Mouse (Mus musculus): Measurements from ENCODE around the gene Map7d2. TPM values are rescaled to one million over a fixed set of nuclear protein-coding genes. Genes with fewer than 3 reads are reported as not detected.
"Not testable (repeated sequence)": the region's sequence is repeated elsewhere in the genome, so short reads cannot be mapped to it uniquely, and the experiment has no call there.

Gene Map7d2
- polyA plus RNA-seq (2016; fragmentation: Nextera tagmentation; extraction: Ambion mirVana), result 0.62 and 0.78 TPM in 2 replicates

DNA sequence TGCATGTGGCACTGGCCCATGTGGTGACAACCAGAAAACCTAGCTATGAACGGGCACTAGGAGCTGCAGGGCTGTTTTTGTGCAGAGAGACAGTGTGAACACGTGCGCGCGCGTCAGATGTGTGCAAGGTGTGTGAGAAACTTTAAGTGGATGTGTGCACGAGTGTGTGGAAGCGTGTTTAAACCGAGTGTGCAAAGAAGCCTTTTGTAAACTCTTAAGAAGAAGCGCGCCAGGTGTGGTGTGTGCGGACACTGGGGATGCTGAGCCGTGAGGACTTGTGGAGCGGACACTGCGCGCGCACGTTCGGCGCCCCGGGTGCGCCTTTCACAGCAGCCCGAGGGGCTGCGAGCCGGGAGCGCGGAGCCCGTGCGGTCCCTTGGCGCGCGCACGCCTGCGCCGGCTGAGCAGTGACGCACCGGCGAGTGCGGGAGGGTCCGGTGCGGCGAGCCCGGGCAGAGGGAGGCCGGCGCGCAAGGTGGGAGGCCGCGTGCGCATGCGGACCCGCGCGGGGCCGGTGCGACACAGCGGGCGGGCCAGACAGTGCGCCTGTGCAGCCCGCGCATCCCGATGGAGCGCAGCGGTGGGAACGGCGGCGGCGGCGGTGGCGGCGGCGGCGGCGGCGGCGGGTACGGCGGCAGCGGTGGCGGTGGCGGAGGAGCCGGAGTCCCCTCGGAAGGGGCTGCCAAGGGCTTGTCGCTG, at the start of gene Map7d2:
TSS of gene Map7d2 (plus strand) at position 443 of the 699 bp plus-strand sequence.
- peak within 1 kb of the TSS; percentile 70 for H3K4me3 ChIP-seq
- WGBS, result 20% methylated on average over 68 of the region's 83 CpGs
- peak within 1 kb of the TSS; percentile 56 for H3K9ac ChIP-seq
- 0 out of 2 replicates have a peak, but pooled peaks cover 2% of the 10 kb centered on the region for H3K4me1 ChIP-seq (replicated peaks)
- peak; percentile 53; the same call in 1 of the 2 replicates for ATAC-seq (ENCODE audit: insufficient number of reproducible peaks, low FRiP score)
- H3K27ac ChIP-seq (ENCODE audit: poor library complexity, severe bottlenecking), result no peak within 1 kb of the TSS
- H3K27me3 ChIP-seq (replicated peaks), result peaks cover 32% of the 10 kb centered on the region
- 0 out of 2 replicates have a peak, but pooled peaks cover 3% of the 10 kb centered on the region for H3K9me3 ChIP-seq (replicated peaks)
- no peaks in the 10 kb centered on the region for H3K36me3 ChIP-seq
- peak within 1 kb of the TSS; percentile 96 for H3K4me2 ChIP-seq

DNA sequence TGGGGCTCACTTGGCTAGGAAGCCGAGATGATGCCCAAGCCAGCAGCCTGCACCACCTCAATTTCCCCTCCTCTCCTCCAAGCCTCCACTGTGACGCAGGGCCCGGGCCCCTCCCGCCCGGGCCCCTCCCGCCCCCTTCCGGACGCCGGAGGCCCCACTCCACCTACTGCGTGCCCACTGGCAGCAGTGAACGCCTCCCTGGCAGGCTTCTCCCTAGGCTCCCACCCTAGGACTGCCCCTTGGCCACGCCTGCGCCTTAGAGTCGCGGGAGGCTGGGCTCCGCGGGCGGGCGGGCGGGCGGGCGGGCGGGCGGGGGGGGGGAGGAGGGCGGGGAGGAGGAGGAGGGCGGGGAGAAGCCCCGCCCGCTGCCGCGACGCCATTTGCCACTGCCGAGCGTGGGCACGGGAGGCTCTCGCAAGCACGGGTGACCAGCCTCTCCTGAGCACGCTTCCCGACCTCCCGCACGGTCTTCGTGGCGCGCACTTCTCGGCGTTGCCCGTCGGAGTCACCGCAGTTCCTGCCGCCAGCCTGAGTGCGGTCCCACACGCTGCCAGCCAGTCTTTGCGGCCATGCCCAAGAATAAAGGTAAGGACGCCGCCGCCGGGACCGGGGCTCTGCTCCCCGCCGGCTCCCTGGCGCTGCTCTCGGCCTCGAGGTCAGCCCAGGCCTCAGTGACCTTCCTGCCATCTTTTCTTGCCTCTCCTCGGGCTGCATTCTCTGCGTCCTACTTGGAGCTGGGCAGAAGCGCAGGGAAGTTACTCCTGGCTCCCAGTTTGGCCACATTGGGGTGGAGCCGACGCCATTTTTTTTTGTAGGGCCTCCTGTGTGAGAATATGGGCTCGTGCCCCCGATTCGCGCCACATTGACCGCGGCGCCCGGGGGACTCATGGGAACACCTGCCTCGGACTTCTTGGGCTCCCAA, 42.3 kb upstream of the Map7d2 start, which contains the start of gene Eif1ax:
TSS of gene Eif1ax (plus strand) at position 348 of the 922 bp plus-strand sequence.
- peak within 1 kb of the TSS; percentile 79 for H3K4me3 ChIP-seq
- no peaks in the 10 kb centered on the region for H3K9me3 ChIP-seq (replicated peaks)
- H3K36me3 ChIP-seq, result peaks cover 6% of the 10 kb centered on the region
- H3K9ac ChIP-seq, result peak within 1 kb of the TSS; percentile 86
- 0 out of 2 replicates have a peak, but pooled peaks cover 4% of the 10 kb centered on the region for H3K4me1 ChIP-seq (replicated peaks)
- ATAC-seq (ENCODE audit: insufficient number of reproducible peaks, low FRiP score), result peak; percentile 99
- 26% methylated on average over 51 of the region's 76 CpGs for WGBS
- no peaks in the 10 kb centered on the region for H3K27me3 ChIP-seq (replicated peaks)
- peak within 1 kb of the TSS; percentile 84 for H3K27ac ChIP-seq (ENCODE audit: poor library complexity, severe bottlenecking)
- H3K4me2 ChIP-seq, result peak within 1 kb of the TSS; percentile 66

DNA sequence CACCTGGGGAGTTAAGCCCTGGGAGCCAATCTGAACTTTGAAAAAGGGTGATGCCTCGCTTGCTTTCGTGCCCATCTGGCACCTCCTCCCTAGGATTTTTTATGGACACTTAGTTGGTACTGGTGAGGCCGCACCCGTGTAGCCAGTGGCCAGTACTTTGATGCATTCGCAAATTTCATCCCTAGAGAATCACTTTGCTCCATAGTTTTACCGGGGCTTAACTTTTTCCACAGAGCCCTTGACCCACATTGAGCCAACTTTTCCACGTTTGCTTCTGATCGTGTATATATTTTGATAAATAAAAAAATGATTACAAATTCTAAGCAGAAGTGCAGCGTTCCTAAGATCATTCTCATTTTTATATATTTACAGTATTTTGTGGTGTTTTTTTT, 41.6 kb upstream of the Map7d2 start:
- H3K9ac ChIP-seq, result peak overlapping the region; percentile 86
- H3K27me3 ChIP-seq (replicated peaks), result no peaks in the 10 kb centered on the region
- peak overlapping the region; percentile 66 for H3K4me2 ChIP-seq
- H3K36me3 ChIP-seq, result peaks cover 10% of the 10 kb centered on the region
- 11% methylated on average over 9 of the region's 9 CpGs for whole genome bisulfite sequencing
- H3K27ac ChIP-seq (ENCODE audit: poor library complexity, severe bottlenecking), result peak overlapping the region; percentile 84
- H3K4me3 ChIP-seq, result peak overlapping the region; percentile 79
- no peak for ATAC-seq (ENCODE audit: insufficient number of reproducible peaks, low FRiP score)
- 0 out of 2 replicates have a peak, but pooled peaks cover 4% of the 10 kb centered on the region for H3K4me1 ChIP-seq (replicated peaks)
- H3K9me3 ChIP-seq (replicated peaks), result no peaks in the 10 kb centered on the region

DNA sequence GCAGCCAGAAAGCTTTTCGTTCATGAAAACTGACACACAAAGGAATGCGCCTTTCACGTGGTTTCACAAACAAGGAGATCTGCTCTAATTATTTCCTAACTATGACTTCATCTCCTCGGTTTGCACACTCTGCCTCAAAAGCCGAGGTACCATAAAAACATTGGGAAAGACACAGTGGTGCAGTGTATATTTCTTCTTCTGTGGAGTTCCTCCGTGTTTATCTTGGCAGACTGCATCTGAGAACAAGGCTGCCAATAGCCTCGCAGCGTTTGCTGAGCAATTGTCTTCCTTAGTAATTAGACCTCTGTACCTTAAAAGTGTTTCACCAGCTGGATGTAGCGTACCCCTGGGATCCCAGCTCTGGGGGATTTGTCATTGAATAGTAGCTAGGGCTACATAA, 27.3 kb upstream of the Map7d2 start:
- ATAC-seq (ENCODE audit: insufficient number of reproducible peaks, low FRiP score), result no peak
- WGBS, result 84% methylated on average over 9 of the region's 9 CpGs
- H3K9ac ChIP-seq, result no peak overlapping the region

DNA sequence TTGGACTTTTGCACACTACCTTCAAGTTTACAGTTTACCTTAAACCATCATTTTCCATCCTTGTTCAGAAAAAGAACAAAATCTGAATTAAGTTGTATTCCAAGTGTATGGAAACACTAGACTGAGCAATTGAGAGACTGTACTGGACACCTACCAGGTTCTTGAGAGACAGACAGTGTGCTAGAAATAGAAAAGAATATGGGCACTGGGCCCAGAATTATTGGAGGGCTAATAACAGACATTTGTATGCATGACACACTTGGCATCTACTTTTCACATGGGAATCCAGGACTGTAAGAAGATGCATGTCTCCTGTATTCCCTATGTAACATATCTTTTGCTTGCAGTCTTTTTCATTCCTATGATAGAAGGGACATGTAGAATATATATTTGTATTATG, 25.4 kb upstream of the Map7d2 start:
- H3K27ac ChIP-seq (ENCODE audit: poor library complexity, severe bottlenecking), result no peak overlapping the region

More for the DNA sequence above, 27.3 kb upstream of the Map7d2 start:
- no peak overlapping the region for H3K4me2 ChIP-seq
- H3K4me1 ChIP-seq (replicated peaks), result no peaks in the 10 kb centered on the region
- no peak overlapping the region for H3K27ac ChIP-seq (ENCODE audit: poor library complexity, severe bottlenecking)
- peaks cover 18% of the 10 kb centered on the region; the same call in 1 of the 2 replicates for H3K36me3 ChIP-seq
- no peak overlapping the region for H3K4me3 ChIP-seq
- no peaks in the 10 kb centered on the region for H3K27me3 ChIP-seq (replicated peaks)
- H3K9me3 ChIP-seq (replicated peaks), result no peaks in the 10 kb centered on the region

DNA sequence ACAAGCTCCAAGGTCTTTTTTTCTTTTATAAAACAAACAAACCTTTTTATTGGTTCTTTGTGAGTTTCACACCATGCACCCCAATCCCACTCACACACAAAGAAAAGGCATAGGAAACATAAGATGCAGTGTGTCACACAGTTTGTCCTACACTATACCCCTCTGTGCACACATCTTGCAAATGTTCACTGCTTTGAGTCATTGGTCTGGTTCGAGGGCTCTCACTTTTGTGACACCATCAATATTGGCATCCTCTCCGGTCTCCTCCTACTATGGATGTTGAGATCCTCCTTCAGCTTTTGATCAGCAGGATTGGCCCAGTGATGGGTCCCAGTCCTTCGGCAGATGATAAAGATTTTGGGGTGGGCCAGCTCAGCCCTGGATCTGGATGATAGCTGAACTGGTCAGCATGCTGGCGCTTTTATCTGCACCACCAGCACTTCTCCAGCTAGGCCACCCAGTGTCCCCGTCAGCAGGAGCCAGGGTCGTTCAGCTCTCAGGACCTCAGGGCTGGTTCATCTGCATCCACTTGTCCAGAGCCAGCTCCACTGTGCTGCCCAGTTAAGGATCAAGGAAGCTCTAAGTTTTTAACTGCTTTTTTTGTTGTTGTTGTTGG, 23.9 kb upstream of the Map7d2 start:
- no peak overlapping the region for H3K27ac ChIP-seq (ENCODE audit: poor library complexity, severe bottlenecking)
- H3K4me3 ChIP-seq, result no peak overlapping the region
- H3K9ac ChIP-seq, result no peak overlapping the region
- H3K4me1 ChIP-seq (replicated peaks), result no peaks in the 10 kb centered on the region
- H3K27me3 ChIP-seq (replicated peaks), result no peaks in the 10 kb centered on the region
- 61% methylated on average over 6 of the region's 6 CpGs for WGBS
- no peak overlapping the region for H3K4me2 ChIP-seq
- no peak for ATAC-seq (ENCODE audit: insufficient number of reproducible peaks, low FRiP score)
- H3K36me3 ChIP-seq, result peaks cover 11% of the 10 kb centered on the region; the same call in 1 of the 2 replicates
- no peaks in the 10 kb centered on the region for H3K9me3 ChIP-seq (replicated peaks)

More for the DNA sequence above, 25.4 kb upstream of the Map7d2 start:
- Histone ChIP-seq H3K4me1 (replicated peaks) (no peaks in the 10 kb centered on the region), H3K4me3 (no peak overlapping the region), H3K9ac (no peak overlapping the region), H3K27me3 (replicated peaks) (no peaks in the 10 kb centered on the region), H3K36me3 (peaks cover 14% of the 10 kb centered on the region; the same call in 1 of the 2 replicates), H3K4me2 (no peak overlapping the region), H3K9me3 (replicated peaks) (no peaks in the 10 kb centered on the region)
- ATAC-seq (ENCODE audit: insufficient number of reproducible peaks, low FRiP score), result no peak

DNA sequence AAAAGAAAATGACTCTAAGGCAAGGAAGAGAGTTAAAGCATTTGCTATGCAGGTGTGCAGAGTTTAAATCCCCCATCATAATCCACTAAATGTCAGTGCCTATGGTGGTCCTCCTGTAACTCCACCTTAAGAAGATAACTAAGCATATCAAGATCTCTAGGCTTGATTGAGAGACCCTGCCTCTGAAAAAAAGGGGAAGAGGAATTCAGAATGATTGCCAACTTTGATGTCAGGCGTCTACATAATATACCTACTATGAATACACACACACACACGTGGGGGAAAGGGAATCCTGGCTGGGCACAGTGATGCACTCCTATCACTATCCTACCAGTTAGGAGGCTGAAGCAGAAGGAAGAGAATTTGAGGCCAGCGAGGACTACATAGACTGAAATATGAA, 23.1 kb upstream of the Map7d2 start:
- no peak for ATAC-seq (ENCODE audit: insufficient number of reproducible peaks, low FRiP score)
- no peak overlapping the region for H3K9ac ChIP-seq
- no peak overlapping the region for H3K4me2 ChIP-seq
- no peaks in the 10 kb centered on the region for H3K4me1 ChIP-seq (replicated peaks)
- no peak overlapping the region for H3K4me3 ChIP-seq
- WGBS, result 66% methylated on average over 3 of the region's 3 CpGs
- H3K9me3 ChIP-seq (replicated peaks), result no peaks in the 10 kb centered on the region
- H3K36me3 ChIP-seq, result peaks cover 4% of the 10 kb centered on the region; the same call in 1 of the 2 replicates
- H3K27ac ChIP-seq (ENCODE audit: poor library complexity, severe bottlenecking), result no peak overlapping the region
- H3K27me3 ChIP-seq (replicated peaks), result no peaks in the 10 kb centered on the region

DNA sequence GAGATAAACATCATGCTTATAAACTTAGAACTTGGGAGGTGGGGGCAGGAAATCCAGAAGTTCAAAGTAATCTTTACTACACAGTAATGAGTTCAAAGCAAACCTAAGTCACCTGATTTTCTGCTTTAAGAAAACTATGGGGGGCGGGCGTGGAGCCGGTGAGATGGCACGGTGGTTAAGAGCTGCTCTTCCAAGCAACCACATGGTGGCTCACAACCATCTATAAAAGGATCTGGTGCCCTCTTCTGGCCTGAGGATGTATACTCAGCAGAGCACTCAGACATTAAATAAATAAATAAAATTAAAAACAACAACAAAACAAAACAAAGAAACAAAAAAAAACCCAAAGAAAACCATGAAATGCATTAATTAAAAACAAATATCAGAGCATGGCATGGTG, 5.1 kb upstream of the Map7d2 start:
- Histone ChIP-seq H3K4me1 (replicated peaks) (no peaks in the 10 kb centered on the region), H3K9me3 (replicated peaks) (0 out of 2 replicates have a peak, but pooled peaks cover 2% of the 10 kb centered on the region), H3K27ac (ENCODE audit: poor library complexity, severe bottlenecking) (no peak overlapping the region), H3K36me3 (no peaks in the 10 kb centered on the region), H3K4me3 (no peak overlapping the region), H3K4me2 (no peak overlapping the region), H3K27me3 (replicated peaks) (peaks cover 4% of the 10 kb centered on the region), H3K9ac (no peak overlapping the region)
- whole genome bisulfite sequencing, result 25% methylated on average over 4 of the region's 4 CpGs
- ATAC-seq (ENCODE audit: insufficient number of reproducible peaks, low FRiP score), result no peak

DNA sequence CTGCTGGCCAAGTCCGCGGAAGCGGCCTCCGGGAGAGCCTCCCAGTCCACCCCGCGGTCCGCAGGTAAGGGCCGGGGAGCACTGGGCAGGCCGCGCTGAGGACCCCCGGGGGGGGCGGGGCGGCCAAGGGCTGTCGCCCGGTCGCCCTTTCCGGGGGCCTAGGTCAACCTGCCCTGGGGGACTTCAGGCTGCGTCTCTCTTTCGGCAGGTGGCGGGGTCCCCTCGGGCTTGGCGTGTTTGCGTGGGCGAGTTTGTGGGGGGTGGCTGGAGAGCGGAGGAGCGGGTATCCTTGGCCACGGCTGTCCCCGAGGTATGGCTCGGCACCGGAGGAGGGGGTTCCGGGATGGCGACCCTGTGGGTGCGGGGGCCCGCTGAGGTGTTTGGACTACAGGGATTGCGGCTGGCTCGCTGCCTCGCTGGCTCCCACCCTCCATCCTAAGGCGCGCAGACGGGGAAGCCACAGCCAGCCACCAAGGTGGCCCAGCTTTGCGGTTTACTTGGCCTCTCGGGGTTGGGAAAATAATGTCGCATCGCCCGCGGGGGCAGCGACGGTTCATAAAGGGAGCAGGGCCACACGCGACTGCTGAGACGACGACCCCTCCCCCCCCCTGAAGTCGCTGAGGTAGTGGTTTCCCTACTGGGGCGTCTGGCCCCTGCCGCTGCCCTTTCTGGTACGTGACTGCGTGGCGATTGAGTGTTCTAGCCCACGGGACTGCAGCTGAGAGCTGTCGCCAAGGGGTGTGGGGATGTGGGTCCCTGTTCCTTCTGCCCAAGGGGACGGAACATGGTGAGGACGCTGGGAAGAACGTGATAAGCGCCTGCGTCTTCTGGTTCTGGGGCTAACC, 679 bp downstream of the Map7d2 start:
- peaks cover 34% of the 10 kb centered on the region for H3K27me3 ChIP-seq (replicated peaks)
- no peak for ATAC-seq (ENCODE audit: insufficient number of reproducible peaks, low FRiP score)
- no peak overlapping the region for H3K27ac ChIP-seq (ENCODE audit: poor library complexity, severe bottlenecking)
- H3K9me3 ChIP-seq (replicated peaks), result 0 out of 2 replicates have a peak, but pooled peaks cover 3% of the 10 kb centered on the region
- no peaks in the 10 kb centered on the region for H3K36me3 ChIP-seq
- H3K4me2 ChIP-seq, result peak overlapping the region; percentile 96
- 0 out of 2 replicates have a peak, but pooled peaks cover 2% of the 10 kb centered on the region for H3K4me1 ChIP-seq (replicated peaks)
- peak overlapping the region; percentile 56 for H3K9ac ChIP-seq
- H3K4me3 ChIP-seq, result peak overlapping the region; percentile 70
- 14% methylated on average over 58 of the region's 65 CpGs for WGBS

DNA sequence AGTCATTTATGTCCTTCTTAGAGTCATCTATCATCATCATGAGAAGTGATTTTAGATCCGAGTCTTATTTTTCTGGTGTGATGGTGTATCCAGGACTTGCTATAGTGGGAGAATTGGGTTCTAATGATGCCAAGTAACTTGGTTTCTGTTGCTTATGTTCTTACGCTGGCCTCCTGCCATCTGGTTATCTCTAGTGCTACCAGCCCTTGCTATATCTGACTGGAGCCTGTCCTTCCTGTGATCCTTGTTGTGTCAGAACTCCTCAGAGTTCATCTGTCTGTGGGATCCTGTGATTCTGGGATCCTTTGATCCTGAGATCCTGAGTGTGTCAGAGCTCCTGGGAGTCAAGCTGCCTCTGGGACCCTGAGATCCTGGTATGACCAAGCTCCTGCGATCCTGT, 16.1 kb downstream of the Map7d2 start:
- not testable (repeated sequence) for H3K9ac ChIP-seq; ATAC-seq (ENCODE audit: insufficient number of reproducible peaks, low FRiP score); H3K27ac ChIP-seq (ENCODE audit: poor library complexity, severe bottlenecking); H3K9me3 ChIP-seq (replicated peaks); H3K4me1 ChIP-seq (replicated peaks); H3K4me2 ChIP-seq; H3K36me3 ChIP-seq; H3K4me3 ChIP-seq; H3K27me3 ChIP-seq (replicated peaks)
- whole genome bisulfite sequencing, result 76% methylated on average over 3 of the region's 3 CpGs
